Mouse (Mus musculus): ENCODE measurements at regions not wholly inside any gene's neighbourhood (a gene's known extent, or its start where the extent isn't known, plus 50 kb on each side); places are given as distances from the start of the nearest gene placed in this dataset.

DNA sequence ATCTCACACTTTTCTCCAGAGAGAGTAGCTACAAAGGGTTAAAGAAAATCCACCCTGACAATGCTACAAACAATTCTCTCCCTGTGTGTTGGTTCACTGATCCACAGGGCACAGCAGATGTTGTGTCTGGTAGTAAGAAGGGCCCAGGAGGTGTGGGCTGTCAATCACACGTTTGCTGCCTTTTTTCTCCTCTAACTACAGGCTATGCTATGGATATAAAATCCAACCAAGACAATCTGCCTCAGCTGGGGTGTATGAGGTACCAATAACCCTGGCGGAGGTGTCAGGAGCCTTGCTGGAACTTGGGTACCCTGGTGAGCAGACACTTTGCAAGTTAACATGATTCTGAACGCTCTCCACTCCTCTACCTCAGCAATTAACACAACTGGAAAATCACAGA lies 1002.1 kb upstream of the Pou3f2 start:
- DNase-seq (ENCODE audit: low read depth, low spot score), result no peak

- DNase-seq (ENCODE audit: low read depth, low spot score), result no peak
These were observed 1003.1 kb upstream of the Pou3f2 start for GRCm38 (mm10) chr4:23491255-23491654.

DNA sequence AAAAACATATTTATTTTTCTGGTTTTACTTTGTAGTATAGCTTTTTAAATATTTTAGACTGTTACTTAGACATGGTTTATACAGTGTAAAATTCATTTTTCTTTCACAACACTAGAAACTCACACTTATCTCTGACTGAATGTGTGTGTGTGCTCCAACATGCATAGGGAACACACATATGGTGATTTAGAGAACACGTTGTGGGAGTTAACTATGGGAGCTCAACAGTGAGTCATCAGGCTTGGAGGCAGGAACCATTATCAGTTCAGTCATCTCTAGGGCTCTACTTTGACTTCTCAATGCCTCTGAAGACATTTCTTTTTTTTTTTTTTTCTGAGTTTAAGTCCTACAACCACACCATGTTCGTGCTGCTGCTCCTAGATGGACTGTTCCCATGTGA lies 997.5 kb upstream of the Mms22l start:
- DNase-seq (ENCODE audit: low read depth, low spot score), result no peak

GRCm38 (mm10) chr4:23504770-23505420 lies 991.4 kb upstream of the Mms22l start:
- no peak for DNase-seq (ENCODE audit: low read depth, low spot score)

DNA sequence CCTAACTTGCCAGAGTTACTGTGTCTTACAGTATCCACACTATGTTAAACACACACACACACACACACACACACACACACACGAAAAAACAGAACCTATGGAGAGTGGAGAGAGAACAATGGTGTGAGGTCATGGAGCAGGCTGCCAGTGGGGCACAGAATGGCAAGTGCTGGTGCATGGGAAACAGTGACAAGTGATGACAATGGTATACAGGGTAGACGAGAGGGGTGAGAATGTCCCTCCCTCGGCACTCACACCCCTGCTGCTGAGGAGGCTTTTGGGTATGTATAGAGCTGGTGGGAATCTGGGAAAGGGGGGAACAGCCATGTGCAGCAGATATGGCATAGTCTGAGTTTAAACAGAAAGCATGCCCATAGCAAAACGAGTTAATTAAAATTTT lies 985.4 kb upstream of the Mms22l start:
- no peak for DNase-seq (ENCODE audit: low read depth, low spot score)

DNA sequence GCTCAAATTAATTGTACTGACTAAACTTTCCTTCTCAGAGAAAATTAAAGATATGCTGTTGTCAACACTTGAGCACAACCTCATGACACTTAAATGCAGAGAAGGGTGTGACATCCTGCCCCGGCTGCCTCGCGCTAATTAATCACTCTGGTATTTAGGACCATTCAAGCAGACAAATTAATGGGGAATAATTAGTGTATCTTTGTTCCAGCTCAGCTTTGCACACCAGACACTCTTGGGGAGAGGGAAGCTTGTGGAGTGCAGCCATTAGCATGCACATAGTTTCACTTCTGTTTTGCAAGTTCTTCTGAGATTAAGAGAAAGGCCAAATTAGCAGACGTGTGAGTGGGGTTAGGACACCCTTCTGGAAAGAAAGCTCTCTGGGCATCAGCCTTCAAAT lies 984.2 kb upstream of the Mms22l start:
- DNase-seq (ENCODE audit: low read depth, low spot score), result peak; percentile 8

- DNase-seq (ENCODE audit: low read depth, low spot score), result no peak
These were observed 982.3 kb upstream of the Mms22l start for GRCm38 (mm10) chr4:23513939-23514338.

Data from retina, postnatal 7 days (tissue).